Mouse (Mus musculus) C2C12 (cell line): ENCODE data around the gene Abhd16a.

Experiments used
- CEBPB ChIP-seq: IDR thresholded peaks from one replicate; pipeline ENCODE4 v1.6.1; 2011; ENCODE audit warnings: low read depth, mild to moderate bottlenecking, control low read depth, moderate library complexity
- CTCF ChIP-seq: IDR thresholded peaks from one replicate; pipeline ENCODE4 v1.5.1; 2011; ENCODE audit not compliant: control insufficient read depth, insufficient read depth, insufficient read length
- MAX ChIP-seq: IDR thresholded peaks from one replicate; pipeline ENCODE4 v1.6.1; 2011; ENCODE audit warnings: mild to moderate bottlenecking, control low read depth
- USF1 ChIP-seq: IDR thresholded peaks from one replicate; pipeline ENCODE4 v1.6.1; 2011; ENCODE audit warnings: low read depth, mild to moderate bottlenecking, control low read depth, moderate library complexity

- no peak for TF ChIP-seq CTCF
- TF ChIP-seq MAX: no peak
- no peak for TF ChIP-seq USF1
- no peak for TF ChIP-seq CEBPB
Observed at GRCm38 (mm10) chr17:35140490-35140996, 51.5 kb downstream of the Abhd16a start.
